Mouse (Mus musculus) heart, postnatal 4 days (tissue): ENCODE data around the gene Wasf2. TPM values are rescaled to one million over a fixed set of nuclear protein-coding genes. Genes with fewer than 3 reads are reported as not detected.

Experiments used
- DNase-seq: peaks from one replicate; pipeline ENCODE4 v3.0.0; 2021
- total RNA-seq, 2 experiments: library from RNA; stranded (reverse); gene quantifications; 2 replicates each; pipeline ENCODE4 v1.2.3; 2021

Wasf2 gene
- total RNA-seq, 2 experiments from 2014 or later, result 141 to 149 TPM

DNA sequence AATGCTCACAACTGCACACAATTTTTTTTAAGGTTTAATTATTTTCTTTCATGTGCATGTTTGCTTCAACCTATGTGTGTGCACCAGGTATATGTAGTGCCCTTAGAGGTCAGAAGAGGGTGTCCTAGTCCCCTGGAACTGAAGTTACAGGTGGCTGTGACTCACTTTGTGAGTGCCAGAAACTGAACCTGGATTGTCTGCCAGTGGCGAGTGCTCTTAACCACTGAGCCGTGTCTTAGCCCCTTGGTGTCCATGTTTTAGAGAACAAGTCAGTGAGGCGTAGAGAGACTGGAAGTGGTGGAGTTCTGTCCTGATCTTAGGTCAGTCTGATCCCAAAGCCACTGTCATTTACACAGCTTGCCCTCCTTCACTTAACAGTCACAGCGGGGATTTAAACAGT, 2.4 kb upstream of the Wasf2 start:
- DNase-seq, result no peak

DNA sequence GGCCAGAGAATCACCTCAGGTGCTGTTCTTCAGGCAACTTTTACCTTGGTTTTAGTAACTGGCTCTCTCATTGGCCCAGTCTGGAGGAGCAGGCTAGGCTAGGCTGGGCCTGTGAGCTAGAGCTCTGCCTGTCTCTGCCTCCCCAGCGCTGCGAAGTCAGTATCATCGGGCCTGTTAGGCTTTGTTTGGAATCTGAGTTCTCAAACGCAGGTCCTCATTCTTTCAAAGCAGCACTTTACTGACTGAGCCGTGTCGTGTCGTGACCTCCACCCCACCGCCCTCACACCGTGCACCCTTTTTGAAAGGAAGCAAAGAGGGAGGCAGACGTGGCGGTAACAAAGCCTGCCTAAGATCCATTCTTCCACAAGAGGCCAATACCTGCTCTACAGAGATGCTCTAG, 914 bp upstream of the Wasf2 start:
- no peak for DNase-seq

- DNase-seq, result no peak
Measured at GRCm38 (mm10) chr4:133130890-133131741, 811 bp downstream of the Wasf2 start.

- peak; percentile 63 for DNase-seq
Measured at GRCm38 (mm10) chr4:133132027-133132426, 1.7 kb downstream of the Wasf2 start.

DNA sequence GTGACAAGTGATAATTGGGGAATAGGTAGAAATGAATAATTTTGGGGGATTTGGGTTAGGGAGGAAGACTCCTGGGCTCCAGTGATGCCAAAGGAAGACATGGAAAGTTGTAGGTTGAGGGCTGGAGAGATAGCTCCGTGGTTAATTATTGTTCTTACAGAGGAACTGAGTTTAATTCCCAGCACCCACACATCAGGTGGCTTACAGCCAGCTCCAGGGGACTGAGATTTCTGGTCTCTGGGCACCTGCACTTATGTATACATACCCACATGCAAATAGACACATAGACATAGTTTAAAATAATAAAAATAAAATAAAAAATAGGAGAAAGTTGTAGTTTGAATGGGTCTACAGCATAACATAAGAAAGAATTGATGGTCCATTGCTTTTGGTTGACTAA, 6.6 kb downstream of the Wasf2 start:
- no peak for DNase-seq

- no peak for DNase-seq
Measured at GRCm38 (mm10) chr4:133138971-133139370, 8.7 kb downstream of the Wasf2 start.

GRCm38 (mm10) chr4:133155006-133155405, 24.7 kb downstream of the Wasf2 start:
- no peak for DNase-seq

GRCm38 (mm10) chr4:133155726-133156125, 25.4 kb downstream of the Wasf2 start:
- DNase-seq, result no peak

GRCm38 (mm10) chr4:133156422-133156821, 26.1 kb downstream of the Wasf2 start:
- no peak for DNase-seq

- DNase-seq, result no peak
Measured at GRCm38 (mm10) chr4:133156831-133157230, 26.5 kb downstream of the Wasf2 start.

- DNase-seq, result no peak
Measured at GRCm38 (mm10) chr4:133159127-133159526, 28.8 kb downstream of the Wasf2 start.

- DNase-seq, result no peak
Measured at GRCm38 (mm10) chr4:133159646-133160045, 29.3 kb downstream of the Wasf2 start.

- DNase-seq, result no peak
Measured at GRCm38 (mm10) chr4:133160211-133160610, 29.9 kb downstream of the Wasf2 start.

DNA sequence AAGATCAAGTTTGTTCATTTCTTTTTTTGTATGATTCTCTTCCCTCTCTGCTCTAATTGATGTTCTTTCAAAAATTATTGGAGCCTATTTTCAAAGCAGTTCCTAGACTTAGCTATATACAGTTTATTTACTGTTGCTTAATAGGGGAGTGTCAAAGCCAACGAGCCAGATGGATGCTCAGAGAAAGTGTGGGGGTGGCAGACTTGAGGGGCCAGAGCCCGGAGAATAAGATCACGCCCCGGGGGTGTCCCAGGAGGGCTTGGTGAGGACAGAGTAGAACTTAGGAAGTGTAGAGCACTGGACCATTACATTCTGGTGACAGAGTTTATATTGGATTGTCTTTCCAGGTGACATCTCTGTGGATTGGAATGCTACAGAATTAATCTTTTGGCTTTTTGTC, 30.5 kb downstream of the Wasf2 start:
- DNase-seq, result no peak

DNA sequence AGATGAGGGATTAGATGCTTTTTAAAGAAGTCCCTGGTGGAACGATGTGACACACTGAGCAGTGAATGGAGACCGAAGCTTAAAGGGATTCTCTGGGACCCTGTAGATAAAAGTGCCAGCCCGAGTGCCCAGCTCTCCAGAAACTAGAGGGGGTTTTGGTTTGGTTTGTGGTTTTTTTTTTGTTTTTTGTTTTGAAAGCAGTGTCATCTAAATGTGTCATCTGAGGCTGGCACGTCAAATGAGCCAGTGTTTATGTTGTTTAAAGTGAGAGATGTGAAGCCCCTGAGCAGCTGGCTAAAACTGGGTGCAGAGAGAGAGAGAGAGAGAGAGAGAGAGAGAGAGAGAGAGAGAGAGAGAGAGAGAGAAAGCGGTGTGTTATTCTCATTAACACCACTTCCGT, 31.9 kb downstream of the Wasf2 start:
- no peak for DNase-seq

- DNase-seq, result no peak
Measured at GRCm38 (mm10) chr4:133166773-133167172, 36.5 kb downstream of the Wasf2 start.

- DNase-seq, result no peak
Measured at GRCm38 (mm10) chr4:133169237-133170055, 39.1 kb downstream of the Wasf2 start.

- no peak for DNase-seq
Measured at GRCm38 (mm10) chr4:133170056-133170524, 39.8 kb downstream of the Wasf2 start.

- no peak for DNase-seq
Measured at GRCm38 (mm10) chr4:133170616-133171015, 40.3 kb downstream of the Wasf2 start.

- no peak for DNase-seq
Measured at GRCm38 (mm10) chr4:133172451-133172850, 42.1 kb downstream of the Wasf2 start.

DNA sequence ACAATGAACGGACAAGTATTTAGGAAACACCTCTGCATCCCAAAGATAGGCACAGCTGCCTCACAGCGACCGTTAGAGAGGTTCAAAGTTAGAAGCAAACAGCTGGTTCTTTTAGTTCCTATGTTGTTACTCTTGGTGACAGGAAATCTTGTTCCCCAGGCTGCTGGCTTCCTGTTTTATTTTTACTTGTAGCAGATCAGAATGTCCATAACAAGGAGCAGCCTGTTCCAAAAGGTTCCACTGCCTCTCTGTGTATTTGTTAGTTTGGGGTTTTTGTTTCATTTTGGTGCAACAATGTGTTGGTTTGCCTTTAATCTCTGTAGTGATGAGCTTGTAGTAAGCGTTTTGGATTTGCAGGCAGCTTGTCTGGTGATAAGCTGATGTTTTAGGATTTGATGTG, 44.1 kb downstream of the Wasf2 start:
- DNase-seq, result no peak

GRCm38 (mm10) chr4:133175274-133175673, 45.0 kb downstream of the Wasf2 start:
- no peak for DNase-seq

- peak; percentile 50 for DNase-seq
Measured at GRCm38 (mm10) chr4:133175998-133176760, 45.9 kb downstream of the Wasf2 start.
